Mouse (Mus musculus): ENCODE measurements at regions not wholly inside any gene's neighbourhood (a gene's known extent, or its start where the extent isn't known, plus 50 kb on each side); places are given as distances from the start of the nearest gene placed in this dataset.
"Not testable (repeated sequence)": the region's sequence is repeated elsewhere in the genome, so short reads cannot be mapped to it uniquely, and the experiment has no call there.

- Histone ChIP-seq H3K4me1 (replicated peaks; ENCODE audit: control insufficient read depth, insufficient read depth) (no peaks in the 10 kb centered on the region), H3K36me3 (ENCODE audit: control insufficient read depth, insufficient read depth, low read length) (no peaks in the 10 kb centered on the region), H3K27ac (replicated peaks) (no peak overlapping the region), H3K9me3 (ENCODE audit: control insufficient read depth, low read length) (no peaks in the 10 kb centered on the region), H3K27me3 (ENCODE audit: control insufficient read depth, insufficient read depth, low read length) (no peaks in the 10 kb centered on the region), H3K4me2 (replicated peaks; ENCODE audit: low read depth) (no peak overlapping the region), H3K9ac (ENCODE audit: low read length) (no peak overlapping the region), H3K4me3 (ENCODE audit: low read depth, low read length) (no peak overlapping the region)
- no peak for ATAC-seq (ENCODE audit: low FRiP score, low TSS enrichment)
- DNase-seq (ENCODE audit: low spot score), result no peak
- TF ChIP-seq EP300 (optimal IDR thresholded peaks at IDR 0.05) (no peak), CTCF (IDR thresholded peaks at IDR 0.05; ENCODE audit: low read depth) (no peak)
- 72% methylated on average over 2 of the region's 2 CpGs for WGBS
Measured at GRCm38 (mm10) chr16:19185434-19186256, 128.2 kb downstream of the Olfr164 start.

GRCm38 (mm10) chr16:19179214-19180010, 134.5 kb downstream of the Olfr164 start:
- Histone ChIP-seq H3K9ac (ENCODE audit: low read length) (no peak overlapping the region), H3K36me3 (ENCODE audit: control insufficient read depth, insufficient read depth, low read length) (no peaks in the 10 kb centered on the region), H3K27me3 (ENCODE audit: control insufficient read depth, insufficient read depth, low read length) (no peaks in the 10 kb centered on the region), H3K27ac (replicated peaks) (no peak overlapping the region), H3K4me3 (ENCODE audit: low read depth, low read length) (no peak overlapping the region), H3K4me2 (replicated peaks; ENCODE audit: low read depth) (no peak overlapping the region), H3K9me3 (ENCODE audit: control insufficient read depth, low read length) (no peaks in the 10 kb centered on the region), H3K4me1 (replicated peaks; ENCODE audit: control insufficient read depth, insufficient read depth) (no peaks in the 10 kb centered on the region)
- WGBS, result 11% methylated on average over 1 of the region's 1 CpGs
- DNase-seq (ENCODE audit: low spot score) (no peak), ATAC-seq (ENCODE audit: low FRiP score, low TSS enrichment) (no peak)
- no peak for TF ChIP-seq CTCF (IDR thresholded peaks at IDR 0.05; ENCODE audit: low read depth)
- TF ChIP-seq EP300 (optimal IDR thresholded peaks at IDR 0.05), result no peak

- H3K27ac ChIP-seq (replicated peaks), result no peak overlapping the region
- H3K4me2 ChIP-seq (replicated peaks; ENCODE audit: low read depth), result no peak overlapping the region
- H3K9ac ChIP-seq (ENCODE audit: low read length), result no peak overlapping the region
- H3K27me3 ChIP-seq (ENCODE audit: control insufficient read depth, insufficient read depth, low read length), result no peaks in the 10 kb centered on the region
- ATAC-seq (ENCODE audit: low FRiP score, low TSS enrichment), result no peak
- no peak for TF ChIP-seq EP300 (optimal IDR thresholded peaks at IDR 0.05)
- TF ChIP-seq CTCF (IDR thresholded peaks at IDR 0.05; ENCODE audit: low read depth), result no peak
- no peak for DNase-seq (ENCODE audit: low spot score)
- no peaks in the 10 kb centered on the region for H3K4me1 ChIP-seq (replicated peaks; ENCODE audit: control insufficient read depth, insufficient read depth)
- H3K9me3 ChIP-seq (ENCODE audit: control insufficient read depth, low read length), result no peaks in the 10 kb centered on the region
- H3K4me3 ChIP-seq (ENCODE audit: low read depth, low read length), result no peak overlapping the region
- whole genome bisulfite sequencing, result 56% methylated on average over 2 of the region's 2 CpGs
- no peaks in the 10 kb centered on the region for H3K36me3 ChIP-seq (ENCODE audit: control insufficient read depth, insufficient read depth, low read length)
Measured at GRCm38 (mm10) chr16:19153046-19153445, 160.8 kb downstream of the Olfr164 start.

- 61% methylated on average over 1 of the region's 1 CpGs for WGBS
- H3K9ac ChIP-seq (ENCODE audit: low read length); DNase-seq (ENCODE audit: low spot score); H3K36me3 ChIP-seq (ENCODE audit: control insufficient read depth, insufficient read depth, low read length); ATAC-seq (ENCODE audit: low FRiP score, low TSS enrichment); H3K4me2 ChIP-seq (replicated peaks; ENCODE audit: low read depth); H3K27ac ChIP-seq (replicated peaks); H3K27me3 ChIP-seq (ENCODE audit: control insufficient read depth, insufficient read depth, low read length); H3K4me3 ChIP-seq (ENCODE audit: low read depth, low read length); H3K9me3 ChIP-seq (ENCODE audit: control insufficient read depth, low read length); H3K4me1 ChIP-seq (replicated peaks; ENCODE audit: control insufficient read depth, insufficient read depth): not testable (repeated sequence)
Measured at GRCm38 (mm10) chr16:19152465-19152864, 161.4 kb downstream of the Olfr164 start.

GRCm38 (mm10) chr16:19151110-19151509, 162.8 kb downstream of the Olfr164 start:
- 71% methylated on average over 2 of the region's 2 CpGs for WGBS
- ATAC-seq (ENCODE audit: low FRiP score, low TSS enrichment), result no peak
- TF ChIP-seq CTCF (IDR thresholded peaks at IDR 0.05; ENCODE audit: low read depth) (no peak), EP300 (optimal IDR thresholded peaks at IDR 0.05) (no peak)

GRCm38 (mm10) chr16:19150582-19150981, 163.3 kb downstream of the Olfr164 start:
- no peaks in the 10 kb centered on the region for H3K9me3 ChIP-seq (ENCODE audit: control insufficient read depth, low read length)
- no peak overlapping the region for H3K4me2 ChIP-seq (replicated peaks; ENCODE audit: low read depth)
- no peak for ATAC-seq (ENCODE audit: low FRiP score, low TSS enrichment)
- H3K4me1 ChIP-seq (replicated peaks; ENCODE audit: control insufficient read depth, insufficient read depth), result no peaks in the 10 kb centered on the region
- DNase-seq (ENCODE audit: low spot score), result no peak
- no peak overlapping the region for H3K4me3 ChIP-seq (ENCODE audit: low read depth, low read length)
- TF ChIP-seq EP300 (optimal IDR thresholded peaks at IDR 0.05) (no peak), CTCF (IDR thresholded peaks at IDR 0.05; ENCODE audit: low read depth) (no peak)
- H3K27me3 ChIP-seq (ENCODE audit: control insufficient read depth, insufficient read depth, low read length), result no peaks in the 10 kb centered on the region
- no peaks in the 10 kb centered on the region for H3K36me3 ChIP-seq (ENCODE audit: control insufficient read depth, insufficient read depth, low read length)
- H3K27ac ChIP-seq (replicated peaks), result no peak overlapping the region
- H3K9ac ChIP-seq (ENCODE audit: low read length), result no peak overlapping the region
- 78% methylated on average over 2 of the region's 2 CpGs for WGBS

More at GRCm38 (mm10) chr16:19151110-19151509, 162.8 kb downstream of the Olfr164 start:
- Histone ChIP-seq H3K4me2 (replicated peaks; ENCODE audit: low read depth) (no peak overlapping the region), H3K4me3 (ENCODE audit: low read depth, low read length) (no peak overlapping the region), H3K27me3 (ENCODE audit: control insufficient read depth, insufficient read depth, low read length) (no peaks in the 10 kb centered on the region), H3K9ac (ENCODE audit: low read length) (no peak overlapping the region), H3K9me3 (ENCODE audit: control insufficient read depth, low read length) (no peaks in the 10 kb centered on the region), H3K27ac (replicated peaks) (no peak overlapping the region), H3K36me3 (ENCODE audit: control insufficient read depth, insufficient read depth, low read length) (no peaks in the 10 kb centered on the region), H3K4me1 (replicated peaks; ENCODE audit: control insufficient read depth, insufficient read depth) (no peaks in the 10 kb centered on the region)
- DNase-seq (ENCODE audit: low spot score), result no peak
